Mouse (Mus musculus): ENCODE results near the gene 1700017B05Rik. TPM values are rescaled to one million over a fixed set of nuclear protein-coding genes. Genes with fewer than 3 reads are reported as not detected.

1700017B05Rik gene
- total and polyA plus RNA-seq, 3 experiments, result 20.1 to 169 (median 99.3) TPM

DNA sequence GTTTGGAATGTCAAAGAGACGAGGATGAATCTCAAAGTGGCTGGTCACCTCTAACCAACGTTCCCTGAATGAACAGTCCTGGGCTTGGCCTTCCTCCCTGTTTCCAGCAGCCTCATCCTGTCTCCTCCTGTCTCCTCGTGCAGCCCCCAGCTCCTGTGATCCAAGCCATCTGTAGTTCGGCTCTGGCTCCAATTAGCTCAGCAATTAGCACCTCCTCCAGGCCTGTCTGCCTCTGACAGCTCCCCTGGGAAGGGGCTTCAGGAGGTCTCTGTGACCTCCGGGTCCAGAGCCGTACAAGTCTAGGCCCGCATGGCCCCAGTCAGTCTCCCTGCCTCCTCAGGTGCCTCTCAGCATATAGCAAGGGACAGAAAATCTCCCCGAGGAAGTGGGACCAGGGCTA lies 8.0 kb upstream of the 1700017B05Rik start:
- Histone ChIP-seq H3K27me3 (ENCODE audit: insufficient read depth, low read length) (peaks cover 73% of the 10 kb centered on the region), H3K36me3 (replicated peaks) (no peaks in the 10 kb centered on the region), H3K4me1 (ENCODE audit: insufficient read depth, low read depth, low read length) (peaks cover 48% of the 10 kb centered on the region), H3K9me3 (replicated peaks) (no peaks in the 10 kb centered on the region), H3K4me3 (ENCODE audit: low read depth, low read length) (no peak overlapping the region)
- ATAC-seq (ENCODE audit: extremely low read depth, insufficient number of reproducible peaks, low FRiP score, poor library complexity, severe bottlenecking) (no peak), DNase-seq (ENCODE audit: low spot score) (no peak)
- TF ChIP-seq POLR2AphosphoS5 (IDR thresholded peaks at IDR 0.05; ENCODE audit: insufficient replicate concordance, low read depth, low read length) (no peak), GATA2 (IDR thresholded peaks at IDR 0.05; ENCODE audit: borderline replicate concordance, low read depth, low read length) (no peak), TAL1 (conservative IDR thresholded peaks at IDR 0.05; ENCODE audit: low read depth, low read length) (no peak)

DNA sequence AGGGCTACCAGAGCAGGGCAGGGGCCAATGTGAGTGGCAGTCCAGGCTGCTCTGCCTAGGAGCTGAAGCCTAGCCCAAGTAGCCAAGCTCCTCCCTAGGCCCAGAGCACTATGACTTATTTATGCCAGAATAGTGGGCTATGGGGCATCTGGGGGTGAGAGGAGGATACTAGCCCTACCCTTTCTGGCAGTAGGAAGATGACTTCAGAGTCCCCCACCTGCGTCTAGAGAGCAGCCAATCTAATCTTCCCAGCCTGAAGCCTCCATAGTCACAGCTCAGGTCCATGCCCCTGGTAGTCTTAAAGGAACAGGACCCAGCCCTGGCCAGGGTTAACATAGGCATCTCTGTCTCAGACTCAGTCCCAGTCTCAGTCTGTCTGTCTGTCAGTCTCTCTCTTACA lies 7.0 kb upstream of the 1700017B05Rik start:
- TF ChIP-seq GATA2 (IDR thresholded peaks at IDR 0.05; ENCODE audit: borderline replicate concordance, low read depth, low read length) (no peak), POLR2AphosphoS5 (IDR thresholded peaks at IDR 0.05; ENCODE audit: insufficient replicate concordance, low read depth, low read length) (no peak), GATA1 (IDR thresholded peaks at IDR 0.05; ENCODE audit: borderline replicate concordance, low read length) (no peak), CTCF (IDR thresholded peaks at IDR 0.05; ENCODE audit: low read depth, low read length) (no peak), TAL1 (conservative IDR thresholded peaks at IDR 0.05; ENCODE audit: low read depth, low read length) (no peak)
- peaks cover 71% of the 10 kb centered on the region for H3K27me3 ChIP-seq (ENCODE audit: insufficient read depth, low read length)
- DNase-seq (ENCODE audit: low spot score) (no peak), ATAC-seq (ENCODE audit: extremely low read depth, insufficient number of reproducible peaks, low FRiP score, poor library complexity, severe bottlenecking) (no peak)
- no peaks in the 10 kb centered on the region for H3K36me3 ChIP-seq (replicated peaks)
- H3K9me3 ChIP-seq (replicated peaks), result no peaks in the 10 kb centered on the region
- H3K4me3 ChIP-seq (ENCODE audit: low read depth, low read length), result no peak overlapping the region
- peaks cover 51% of the 10 kb centered on the region for H3K4me1 ChIP-seq (ENCODE audit: insufficient read depth, low read depth, low read length)

DNA sequence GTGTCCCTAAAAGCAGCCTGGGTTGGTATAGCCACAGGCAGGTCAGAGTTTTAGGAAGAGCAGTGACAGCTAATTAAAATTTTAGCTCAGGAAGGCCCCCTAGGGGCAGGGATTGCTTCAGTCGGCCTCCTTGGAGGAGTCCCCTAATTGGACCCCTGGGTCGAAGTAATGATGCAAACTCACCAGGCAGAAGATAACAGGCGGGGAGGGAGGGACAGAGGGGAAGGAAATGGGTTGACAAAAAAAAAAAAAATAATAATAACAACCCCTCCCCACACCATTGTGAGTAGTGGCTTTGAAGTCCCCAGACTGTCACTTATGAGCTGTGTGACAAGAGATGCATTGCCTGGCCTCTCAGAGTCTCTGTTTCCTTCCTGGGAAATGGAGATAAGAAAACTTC lies 6.2 kb upstream of the 1700017B05Rik start:
- ATAC-seq (ENCODE audit: extremely low read depth, insufficient number of reproducible peaks, low FRiP score, poor library complexity, severe bottlenecking), result peak; percentile 22
- Histone ChIP-seq H3K4me1 (ENCODE audit: insufficient read depth, low read depth, low read length) (peaks cover 48% of the 10 kb centered on the region), H3K27me3 (ENCODE audit: insufficient read depth, low read length) (peaks cover 68% of the 10 kb centered on the region), H3K36me3 (replicated peaks) (no peaks in the 10 kb centered on the region), H3K4me3 (ENCODE audit: low read depth, low read length) (no peak overlapping the region), H3K9me3 (replicated peaks) (no peaks in the 10 kb centered on the region)
- TF ChIP-seq POLR2AphosphoS5 (IDR thresholded peaks at IDR 0.05; ENCODE audit: insufficient replicate concordance, low read depth, low read length) (no peak), GATA1 (IDR thresholded peaks at IDR 0.05; ENCODE audit: borderline replicate concordance, low read length) (no peak), CTCF (IDR thresholded peaks at IDR 0.05; ENCODE audit: low read depth, low read length) (no peak), TAL1 (conservative IDR thresholded peaks at IDR 0.05; ENCODE audit: low read depth, low read length) (no peak), GATA2 (IDR thresholded peaks at IDR 0.05; ENCODE audit: borderline replicate concordance, low read depth, low read length) (no peak)
- no peak for DNase-seq (ENCODE audit: low spot score)

DNA sequence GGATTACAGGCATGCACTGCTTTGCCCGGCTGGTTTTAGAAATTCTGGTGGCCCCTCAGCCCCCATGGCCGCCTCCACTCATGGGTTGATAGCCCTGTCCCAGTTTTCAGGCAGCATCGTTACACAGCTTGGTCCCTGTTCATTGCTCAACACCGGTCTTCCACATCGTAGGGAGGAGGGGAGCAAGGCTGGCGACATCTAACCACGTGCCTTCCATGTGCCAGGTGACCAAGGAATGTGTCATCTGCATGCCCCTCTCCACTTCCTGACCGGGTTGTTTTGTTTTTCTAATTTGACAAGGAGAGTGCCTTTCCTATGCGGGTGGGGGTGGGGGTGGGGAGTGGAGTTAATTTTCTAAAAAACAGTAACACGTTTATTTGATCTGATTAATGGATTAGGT lies 5.7 kb upstream of the 1700017B05Rik start:
- no peaks in the 10 kb centered on the region for H3K9me3 ChIP-seq (replicated peaks)
- peaks cover 48% of the 10 kb centered on the region for H3K4me1 ChIP-seq (ENCODE audit: insufficient read depth, low read depth, low read length)
- ATAC-seq (ENCODE audit: extremely low read depth, insufficient number of reproducible peaks, low FRiP score, poor library complexity, severe bottlenecking) (no peak), DNase-seq (ENCODE audit: low spot score) (no peak)
- no peaks in the 10 kb centered on the region for H3K36me3 ChIP-seq (replicated peaks)
- no peak overlapping the region for H3K4me3 ChIP-seq (ENCODE audit: low read depth, low read length)
- peaks cover 66% of the 10 kb centered on the region for H3K27me3 ChIP-seq (ENCODE audit: insufficient read depth, low read length)
- no peak for TF ChIP-seq GATA1 (IDR thresholded peaks at IDR 0.05; ENCODE audit: borderline replicate concordance, low read length)

DNA sequence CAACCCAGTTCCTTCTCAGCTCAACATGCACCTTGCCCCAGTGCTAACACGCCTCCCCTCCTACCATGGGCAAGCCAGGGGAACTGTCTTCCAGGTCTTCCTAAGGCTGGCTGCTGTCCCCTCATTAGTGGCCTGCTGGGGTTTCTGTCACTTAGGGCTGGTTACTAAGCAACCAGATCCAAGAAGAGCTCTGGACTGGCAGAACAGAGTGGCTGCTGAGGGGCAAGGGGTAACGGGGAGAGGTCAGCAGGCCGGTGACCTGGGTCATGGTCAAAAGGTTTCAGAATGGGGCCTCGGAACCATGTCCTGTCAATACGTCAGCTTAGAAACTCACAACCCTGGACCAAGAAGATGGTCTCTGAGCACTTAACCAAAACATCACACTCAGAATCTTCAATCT lies 5.0 kb upstream of the 1700017B05Rik start:
- DNase-seq (ENCODE audit: low spot score), result no peak
- no peak for ATAC-seq (ENCODE audit: extremely low read depth, insufficient number of reproducible peaks, low FRiP score, poor library complexity, severe bottlenecking)
- Histone ChIP-seq H3K27me3 (ENCODE audit: insufficient read depth, low read length) (peaks cover 61% of the 10 kb centered on the region), H3K4me3 (ENCODE audit: low read depth, low read length) (no peak overlapping the region), H3K4me1 (ENCODE audit: insufficient read depth, low read depth, low read length) (peaks cover 47% of the 10 kb centered on the region), H3K9me3 (replicated peaks) (no peaks in the 10 kb centered on the region), H3K36me3 (replicated peaks) (no peaks in the 10 kb centered on the region)
- TF ChIP-seq POLR2AphosphoS5 (IDR thresholded peaks at IDR 0.05; ENCODE audit: insufficient replicate concordance, low read depth, low read length) (no peak), CTCF (IDR thresholded peaks at IDR 0.05; ENCODE audit: low read depth, low read length) (no peak), GATA1 (IDR thresholded peaks at IDR 0.05; ENCODE audit: borderline replicate concordance, low read length) (no peak), TAL1 (conservative IDR thresholded peaks at IDR 0.05; ENCODE audit: low read depth, low read length) (no peak), GATA2 (IDR thresholded peaks at IDR 0.05; ENCODE audit: borderline replicate concordance, low read depth, low read length) (no peak)

DNA sequence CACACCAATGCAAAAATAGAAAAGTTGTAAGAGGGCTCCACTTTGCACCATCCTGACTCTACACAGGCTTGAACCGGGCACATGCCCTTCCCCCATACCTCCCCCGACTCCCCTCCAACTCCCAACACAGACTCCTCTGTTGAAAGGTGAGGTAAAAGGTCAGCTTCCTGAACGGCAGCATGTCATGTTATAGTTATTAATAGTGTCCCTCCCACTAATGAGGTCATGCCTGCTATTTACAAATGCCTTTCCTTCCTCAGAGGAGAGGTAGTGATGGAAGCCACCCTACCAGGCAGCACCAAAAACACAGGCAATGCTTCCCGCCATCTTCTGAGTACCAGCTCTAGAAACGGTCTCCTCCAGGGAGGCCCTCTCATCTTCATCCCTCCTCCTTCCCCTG lies 2.7 kb upstream of the 1700017B05Rik start:
- ATAC-seq (ENCODE audit: extremely low read depth, insufficient number of reproducible peaks, low FRiP score, poor library complexity, severe bottlenecking) (no peak), DNase-seq (ENCODE audit: low spot score) (no peak)
- peaks cover 38% of the 10 kb centered on the region for H3K27me3 ChIP-seq (ENCODE audit: insufficient read depth, low read length)
- H3K4me3 ChIP-seq (ENCODE audit: low read depth, low read length), result no peak overlapping the region
- peaks cover 15% of the 10 kb centered on the region for H3K36me3 ChIP-seq (replicated peaks)
- peaks cover 48% of the 10 kb centered on the region for H3K4me1 ChIP-seq (ENCODE audit: insufficient read depth, low read depth, low read length)
- no peaks in the 10 kb centered on the region for H3K9me3 ChIP-seq (replicated peaks)
- no peak for TF ChIP-seq POLR2AphosphoS5 (IDR thresholded peaks at IDR 0.05; ENCODE audit: insufficient replicate concordance, low read depth, low read length)
- no peak for TF ChIP-seq GATA2 (IDR thresholded peaks at IDR 0.05; ENCODE audit: borderline replicate concordance, low read depth, low read length)
- TF ChIP-seq CTCF (IDR thresholded peaks at IDR 0.05; ENCODE audit: low read depth, low read length), result no peak
- TF ChIP-seq GATA1 (IDR thresholded peaks at IDR 0.05; ENCODE audit: borderline replicate concordance, low read length), result no peak
- no peak for TF ChIP-seq TAL1 (conservative IDR thresholded peaks at IDR 0.05; ENCODE audit: low read depth, low read length)
